Mouse (Mus musculus) MEL (cell line): Measurements from ENCODE around the gene Dgat2l6. TPM values are rescaled to one million over a fixed set of nuclear protein-coding genes. Genes with fewer than 3 reads are reported as not detected.

Source experiments
- DNase-seq: peaks from one replicate; pipeline ENCODE4 v3.0.0; 2011; ENCODE audit warnings: low read depth, low spot score
- H3K27ac ChIP-seq: 2 replicates; pipeline ENCODE4 v1.5.1; 2012; ENCODE audit warnings: low read depth, mild to moderate bottlenecking, control low read depth, low read length, moderate library complexity; ENCODE audit not compliant: control insufficient read depth
- H3K27me3 ChIP-seq, 2 experiments: fragments of 150-350 bp in 1 of 2; sonication (generic) in 1 of 2; 2 replicates each; pipeline ENCODE4 v1.6.1; 2012; ENCODE audit warnings: low read length in 2 of 2, mild to moderate bottlenecking in 2 of 2, improper control_type of control experiment in 1 of 2, moderate library complexity in 1 of 2; ENCODE audit not compliant: insufficient read depth in 2 of 2, control insufficient read depth in 1 of 2
- H3K36me3 ChIP-seq, 2 experiments: 2 replicates each; pipeline ENCODE4 v1.6.1; 2012 to 2014; ENCODE audit warnings: low read length in 2 of 2, improper control_type of control experiment in 1 of 2, inconsistent platforms in 1 of 2, mild to moderate bottlenecking in 1 of 2; ENCODE audit not compliant: insufficient read depth in 2 of 2, control insufficient read depth in 1 of 2
- H3K4me1 ChIP-seq, 2 experiments: fragments of 150-350 bp in 1 of 2; sonication (generic) in 1 of 2; 2 replicates each; pipeline ENCODE4 v1.6.1; 2012; ENCODE audit warnings: low read length in 2 of 2, improper control_type of control experiment in 1 of 2, mild to moderate bottlenecking in 1 of 2; ENCODE audit not compliant: insufficient read depth in 2 of 2, control insufficient read depth in 1 of 2
- H3K4me3 ChIP-seq, 2 experiments: fragments of 150-350 bp in 1 of 2; sonication (generic) in 1 of 2; 2 replicates each; pipeline ENCODE4 v1.5.1; 2012; ENCODE audit warnings: low read depth in 2 of 2, low read length in 2 of 2, mild to moderate bottlenecking in 2 of 2, moderate library complexity in 2 of 2, control low read depth in 1 of 2, improper control_type of control experiment in 1 of 2; ENCODE audit not compliant: control insufficient read depth in 1 of 2, insufficient read depth in 1 of 2
- H3K79me2 ChIP-seq: 2 replicates; pipeline ENCODE4 v1.6.1; 2012; ENCODE audit warnings: mild to moderate bottlenecking, low read length, moderate library complexity; ENCODE audit not compliant: control insufficient read depth, poor library complexity, insufficient read depth
- H3K9ac ChIP-seq: 2 replicates; pipeline ENCODE4 v1.6.1; 2012; ENCODE audit warnings: low read depth, mild to moderate bottlenecking, control low read depth, low read length, moderate library complexity; ENCODE audit not compliant: control insufficient read depth, poor library complexity, severe bottlenecking
- H3K9me3 ChIP-seq: fragments of 150-350 bp; sonication (generic); replicated peaks from 2 replicates; pipeline ENCODE4 v1.6.1; 2012; ENCODE audit warnings: mild to moderate bottlenecking, low read length, improper control_type of control experiment, moderate library complexity; ENCODE audit not compliant: insufficient read depth
- MAZ ChIP-seq: IDR thresholded peaks from 2 replicates; pipeline ENCODE4 v1.6.1; 2012; ENCODE audit warnings: low read depth, mild to moderate bottlenecking, inconsistent platforms, low read length, improper control_type of control experiment
- MEF2A ChIP-seq: IDR thresholded peaks from 2 replicates; pipeline ENCODE4 v1.6.1; 2014; ENCODE audit warnings: low read depth, mild to moderate bottlenecking, inconsistent platforms, low read length, improper control_type of control experiment; ENCODE audit not compliant: poor library complexity, insufficient replicate concordance, severe bottlenecking; ENCODE audit errors: extremely low read depth
- polyA plus RNA-seq, 2 experiments: library from polyadenylated mRNA; stranded (reverse) in 1 of 2; unstranded in 1 of 2; fragments of >175 nt in 1 of 2; fragments of >200 nt in 1 of 2; gene quantifications; 2 replicates each; pipeline versions ENCODE4 v1.2.1 to v1.2.4; 2012; ENCODE audit warnings: low replicate concordance in 2 of 2, low read depth in 1 of 2; ENCODE audit not compliant: insufficient read length in 2 of 2, insufficient read depth in 1 of 2, missing spikeins in 1 of 2
- total RNA-seq: library from RNA; depleted of rRNA; stranded (reverse); fragments of 300-350 nt; gene quantifications from 2 replicates; pipeline ENCODE4 v1.2.3, GENCODE M21; 2012; rRNA removed

The Dgat2l6 gene
- total and polyA plus RNA-seq, 3 experiments = not detected

DNA sequence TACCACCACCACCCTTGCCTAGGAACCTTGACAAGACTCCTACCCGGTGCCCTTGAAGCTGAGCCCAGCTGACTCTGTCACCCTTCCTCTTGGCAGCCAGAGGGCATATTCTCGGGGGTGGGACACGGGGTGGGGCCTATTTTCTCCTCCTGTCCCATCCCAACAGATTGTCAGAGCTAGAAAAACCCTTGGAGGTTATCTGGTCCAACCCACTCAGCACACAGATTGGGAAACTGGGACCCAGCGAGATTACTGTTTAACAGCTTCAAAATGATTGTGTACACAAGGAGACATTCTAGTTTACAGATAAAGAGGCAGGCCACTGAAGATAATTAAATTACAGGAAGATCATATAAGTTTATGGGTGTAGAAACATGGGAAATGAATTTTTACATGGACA lies 70.2 kb downstream of the Dgat2l6 start, which contains the start of gene P2ry4:
P2ry4 (minus strand) TSS at position 79 of the 400 bp plus-strand sequence.
- DNase-seq = no peak
- no peak for TF ChIP-seq MEF2A
- TF ChIP-seq MAZ = no peak
- no peak within 1 kb of the TSS for H3K27ac ChIP-seq
- no peaks in the 10 kb centered on the region for H3K27me3 ChIP-seq
- no peaks in the 10 kb centered on the region for H3K9me3 ChIP-seq
- H3K9ac ChIP-seq = no peak within 1 kb of the TSS
- H3K36me3 ChIP-seq = no peaks in the 10 kb centered on the region
- H3K4me3 ChIP-seq = no peak within 1 kb of the TSS
- no peaks in the 10 kb centered on the region for H3K4me1 ChIP-seq
- no peaks in the 10 kb centered on the region for H3K79me2 ChIP-seq

Other genes with a start within 250 kb of the Dgat2l6 start
- not detected in 2 replicates for gene Otud6a, start 95.8 kb upstream of the Dgat2l6 start, total RNA-seq
- not detected for gene Otud6a, start 95.8 kb upstream of the Dgat2l6 start, polyA plus RNA-seq
- gene Awat2, start 82.1 kb upstream of the Dgat2l6 start, total RNA-seq = 0.65 and 0.78 TPM in 2 replicates
- gene Awat2, start 82.1 kb upstream of the Dgat2l6 start, polyA plus RNA-seq = under 1 TPM in 1 of 2 experiments, not detected in 1; 0.95 TPM
- 77.8 and 79.4 TPM in 2 replicates for gene Igbp1, start 30.5 kb upstream of the Dgat2l6 start, total RNA-seq
- gene Igbp1, start 30.5 kb upstream of the Dgat2l6 start, polyA plus RNA-seq = 10 to 100 TPM in 1 of 2 experiments, not detected in 1; 92.1 TPM
- not detected in 2 replicates for gene Awat1, start 47.4 kb downstream of the Dgat2l6 start, total RNA-seq
- gene Awat1, start 47.4 kb downstream of the Dgat2l6 start, polyA plus RNA-seq = not detected
- not detected in 2 replicates for gene P2ry4, start 70.0 kb downstream of the Dgat2l6 start, total RNA-seq
- not detected for gene P2ry4, start 70.0 kb downstream of the Dgat2l6 start, polyA plus RNA-seq
- not detected in 2 replicates for gene Arr3, start 80.7 kb downstream of the Dgat2l6 start, total RNA-seq
- gene Arr3, start 80.7 kb downstream of the Dgat2l6 start, polyA plus RNA-seq = not detected
- 30.2 and 31.1 TPM in 2 replicates for gene Kif4, start 100.9 kb downstream of the Dgat2l6 start, total RNA-seq
- gene Kif4, start 100.9 kb downstream of the Dgat2l6 start, polyA plus RNA-seq = 100 to 1,000 TPM in 1 of 2 experiments, 10 to 100 TPM in 1; 35.2 to 153 TPM
- 41.3 and 41.9 TPM in 2 replicates for gene Pdzd11, start 101.7 kb downstream of the Dgat2l6 start, total RNA-seq
- 10 to 100 TPM in 1 of 2 experiments, not detected in 1; 66.5 TPM for gene Pdzd11, start 101.7 kb downstream of the Dgat2l6 start, polyA plus RNA-seq
- gene Gdpd2, start 205.0 kb downstream of the Dgat2l6 start, total RNA-seq = not detected in 2 replicates
- not detected for gene Gdpd2, start 205.0 kb downstream of the Dgat2l6 start, polyA plus RNA-seq
- 2.2 and 2.4 TPM in 2 replicates for gene Dlg3, start 242.9 kb downstream of the Dgat2l6 start, total RNA-seq
- gene Dlg3, start 242.9 kb downstream of the Dgat2l6 start, polyA plus RNA-seq = 1 to 10 TPM in 1 of 2 experiments, not detected in 1; 2.8 TPM